Mouse (Mus musculus): ENCODE measurements around the gene St8sia1. TPM values are rescaled to one million over a fixed set of nuclear protein-coding genes. Genes with fewer than 3 reads are reported as not detected.

St8sia1 gene
- polyA plus RNA-seq, 1 experiment: 0.12 TPM

DNA sequence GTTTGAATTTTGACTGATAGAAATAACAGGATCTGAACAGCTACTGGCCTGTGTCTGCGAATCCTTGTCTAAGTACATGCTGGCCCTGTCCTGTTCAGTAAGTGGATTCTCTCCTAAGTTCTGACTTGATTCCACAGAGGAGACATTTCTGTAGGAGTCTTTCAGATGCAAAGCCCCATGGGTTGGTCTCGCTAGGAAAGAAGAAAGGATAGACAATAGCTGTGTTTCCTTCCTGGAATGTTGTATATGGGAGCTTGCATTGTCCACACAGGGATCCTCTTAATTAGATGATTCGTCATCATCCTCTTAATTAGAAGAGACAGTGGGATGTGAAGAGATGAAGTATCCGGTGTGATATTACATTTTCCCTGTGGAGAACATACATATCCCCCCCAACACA, 117.4 kb downstream of the St8sia1 start:
- 87% methylated on average over 4 of the region's 4 CpGs for WGBS
- DNase-seq (ENCODE audit: low read depth, low spot score): no peak

DNA sequence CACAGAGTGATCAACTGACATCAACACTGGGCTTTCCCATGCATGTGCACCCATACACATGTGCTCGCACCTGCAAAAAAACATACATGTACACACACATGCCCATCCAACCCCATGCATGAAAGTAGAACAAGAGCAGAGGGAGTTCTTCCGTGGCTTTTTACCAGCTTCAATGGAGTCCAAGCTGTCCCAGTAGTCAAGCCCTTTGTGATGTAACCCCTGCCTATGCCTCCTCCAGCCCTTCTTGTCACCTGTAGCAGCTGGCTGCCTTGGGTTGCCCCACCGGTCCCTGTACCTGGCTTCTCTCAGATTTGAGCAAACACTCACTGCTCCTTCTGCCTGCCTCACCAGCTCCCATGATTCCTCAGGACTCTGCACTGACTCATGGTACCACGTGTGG, 119.2 kb downstream of the St8sia1 start:
- 71% methylated on average over 4 of the region's 4 CpGs for WGBS
- no peak for DNase-seq (ENCODE audit: low read depth, low spot score)

DNA sequence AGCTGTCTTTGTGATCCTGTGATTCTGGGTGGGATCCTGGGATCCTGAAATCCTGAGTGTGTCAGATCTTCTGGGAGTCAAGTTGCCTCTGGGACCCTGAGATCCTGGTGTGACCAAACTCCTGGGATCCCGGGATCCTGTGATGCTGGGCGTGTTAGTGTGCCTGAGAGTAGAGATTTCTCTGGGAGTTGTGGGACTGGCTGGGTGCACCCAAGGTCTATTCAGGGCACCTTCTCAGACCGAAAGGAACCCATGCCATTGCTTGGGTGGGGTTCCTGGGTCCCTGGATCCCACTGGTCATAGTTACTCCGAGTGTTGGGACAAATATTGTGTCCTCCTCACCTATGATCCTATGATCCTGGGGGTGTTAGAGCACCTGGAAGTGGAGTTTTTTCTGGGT, 120.2 kb downstream of the St8sia1 start:
- DNase-seq (ENCODE audit: low read depth, low spot score): no peak
- 77% methylated on average over 4 of the region's 4 CpGs for WGBS

DNA sequence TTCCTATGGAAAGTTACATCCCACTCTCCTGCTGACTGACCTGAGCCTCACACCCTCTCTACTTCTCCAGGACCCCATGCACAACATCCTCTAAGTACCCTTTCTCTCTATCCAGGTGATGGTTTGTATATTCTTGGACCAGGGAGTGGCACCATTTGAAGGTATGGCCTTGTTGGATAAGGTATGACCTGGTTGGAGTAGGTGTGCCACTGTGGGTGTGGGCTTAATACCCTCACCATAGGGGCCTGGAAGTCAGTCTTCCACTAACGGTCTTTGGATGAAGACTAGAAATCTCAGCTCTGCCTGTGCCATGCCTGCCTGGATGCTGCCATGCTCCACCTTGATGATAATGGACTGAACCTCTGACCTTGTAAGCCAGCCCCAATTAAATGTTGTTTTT, 125.8 kb downstream of the St8sia1 start:
- 82% methylated on average over 1 of the region's 1 CpGs for WGBS

DNA sequence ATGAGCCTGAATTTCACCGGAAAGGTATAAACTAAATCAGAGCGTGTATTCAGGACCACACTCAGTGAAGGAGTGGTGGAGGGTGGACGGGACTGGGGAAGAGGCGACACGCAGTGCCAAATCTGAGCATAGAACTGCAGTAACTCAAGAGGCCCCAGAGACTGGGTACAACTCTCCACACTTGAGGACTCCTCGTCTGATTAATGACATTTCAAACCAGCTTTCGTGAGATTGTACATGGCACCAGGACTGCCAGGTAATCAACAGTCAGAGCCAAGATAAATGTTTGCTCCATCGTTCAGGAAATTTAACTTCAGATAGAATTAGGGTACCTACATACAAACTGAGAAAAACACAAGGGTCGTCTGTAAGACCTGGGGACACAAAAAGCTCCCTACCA, 126.9 kb downstream of the St8sia1 start:
- 65% methylated on average over 9 of the region's 9 CpGs for WGBS
- no peak for DNase-seq (ENCODE audit: low read depth, low spot score)

More for the DNA sequence above, 125.8 kb downstream of the St8sia1 start:
- no peak for DNase-seq (ENCODE audit: low read depth, low spot score)

DNA sequence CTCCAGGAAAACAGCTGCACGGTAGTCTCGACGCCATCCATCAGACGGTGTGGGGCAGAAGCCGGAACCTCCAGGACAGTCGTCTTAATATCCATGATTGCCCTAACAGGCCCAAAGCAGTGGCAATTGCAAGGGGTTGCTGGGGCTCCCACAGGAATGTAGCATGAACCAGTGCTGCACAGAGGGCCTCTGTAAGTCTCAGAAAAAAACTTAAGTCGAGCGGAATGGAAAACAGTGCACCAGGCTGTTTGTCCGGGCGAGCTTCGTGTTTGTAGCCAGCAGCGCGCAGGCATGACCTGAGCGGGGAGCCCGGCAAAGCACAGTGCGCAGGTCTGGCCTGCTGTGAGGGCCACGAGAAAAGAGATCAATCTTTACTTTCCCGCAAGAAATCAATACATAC, 128.5 kb downstream of the St8sia1 start:
- no peak for DNase-seq (ENCODE audit: low read depth, low spot score)

DNA sequence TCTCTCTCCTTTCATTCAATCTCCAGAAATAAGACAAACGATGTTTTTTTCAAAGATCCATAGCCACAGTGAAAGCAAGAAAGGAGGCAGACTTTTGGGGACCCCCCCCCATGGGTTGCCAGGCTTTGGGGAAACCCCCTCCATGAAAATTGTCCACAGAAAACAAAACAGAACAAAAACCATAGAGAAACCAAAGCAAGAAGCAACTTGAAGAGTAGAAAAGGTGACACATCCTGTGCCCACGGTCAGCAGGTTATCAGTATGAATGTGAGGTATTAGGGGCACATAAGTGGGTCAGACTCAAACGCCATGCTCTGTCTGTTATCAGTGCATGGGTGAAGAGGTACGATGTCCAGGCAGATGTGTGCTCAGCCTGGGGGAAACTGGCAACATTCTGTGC, 129.3 kb downstream of the St8sia1 start:
- WGBS: 57% methylated on average over 4 of the region's 4 CpGs
- no peak for DNase-seq (ENCODE audit: low read depth, low spot score)

More for the DNA sequence above, 128.5 kb downstream of the St8sia1 start:
- WGBS: 82% methylated on average over 18 of the region's 18 CpGs

DNA sequence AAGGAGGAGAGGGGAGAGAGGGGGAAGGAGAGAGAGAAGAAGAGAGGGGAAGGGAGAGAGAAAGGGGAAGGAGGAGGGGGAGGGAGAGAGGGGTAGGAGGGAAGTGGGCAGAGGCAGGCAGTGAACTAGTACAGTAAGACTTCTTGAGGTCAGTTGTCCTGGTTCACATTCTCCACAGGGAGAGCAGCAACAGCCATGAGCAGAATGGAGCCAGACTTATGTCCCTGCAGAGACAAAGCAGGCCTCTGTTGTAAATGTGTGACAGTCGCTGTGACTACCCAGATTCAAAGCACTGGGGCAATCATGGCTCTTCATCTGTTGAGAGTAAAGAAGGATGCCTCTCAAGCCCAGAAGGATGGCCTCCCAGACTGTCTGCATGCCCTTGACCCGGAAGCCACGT, 132.5 kb downstream of the St8sia1 start:
- 67% methylated on average over 3 of the region's 3 CpGs for WGBS
- DNase-seq (ENCODE audit: low read depth, low spot score): no peak

DNA sequence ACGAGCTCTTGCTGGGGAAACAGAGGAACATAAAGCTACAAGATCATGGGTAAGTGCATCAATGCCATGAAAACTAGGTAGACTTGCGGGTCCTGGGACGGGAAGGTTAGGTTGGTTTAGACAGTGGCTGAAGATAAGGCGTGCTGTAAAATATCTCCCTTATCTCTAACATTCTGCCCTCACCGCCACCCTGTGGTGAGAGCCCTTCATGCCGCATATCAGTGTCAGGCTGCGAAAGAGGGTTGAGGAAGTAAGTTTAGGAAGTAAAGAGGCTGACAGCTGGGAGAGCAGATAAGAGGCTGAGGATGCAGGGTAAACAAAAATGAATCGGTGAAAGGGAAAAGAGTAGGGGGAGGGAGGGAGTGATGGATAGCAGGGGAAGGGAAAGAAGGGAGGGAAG, 133.0 kb downstream of the St8sia1 start:
- 15% methylated on average over 8 of the region's 8 CpGs for WGBS
- no peak for DNase-seq (ENCODE audit: low read depth, low spot score)

DNA sequence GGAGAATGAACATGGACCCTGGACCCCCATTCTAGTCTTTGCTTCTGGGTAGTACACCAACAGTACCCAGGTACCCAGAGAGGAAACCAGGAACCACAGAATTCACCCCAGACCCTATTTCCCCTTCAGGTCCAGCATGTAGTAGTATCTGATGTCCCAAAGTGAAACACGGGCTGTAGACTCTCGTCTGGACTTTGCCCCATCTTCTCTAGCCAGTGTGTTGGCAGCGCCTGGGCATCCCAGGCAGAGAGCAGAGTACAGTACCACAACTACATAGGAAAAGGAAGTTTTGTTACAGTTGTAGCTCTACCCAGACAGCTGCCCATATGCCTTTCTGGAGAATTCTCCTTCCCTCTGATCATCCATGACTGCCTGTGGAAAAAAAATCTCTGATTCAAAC, 134.0 kb downstream of the St8sia1 start:
- 56% methylated on average over 3 of the region's 3 CpGs for WGBS
- DNase-seq (ENCODE audit: low read depth, low spot score): no peak

DNA sequence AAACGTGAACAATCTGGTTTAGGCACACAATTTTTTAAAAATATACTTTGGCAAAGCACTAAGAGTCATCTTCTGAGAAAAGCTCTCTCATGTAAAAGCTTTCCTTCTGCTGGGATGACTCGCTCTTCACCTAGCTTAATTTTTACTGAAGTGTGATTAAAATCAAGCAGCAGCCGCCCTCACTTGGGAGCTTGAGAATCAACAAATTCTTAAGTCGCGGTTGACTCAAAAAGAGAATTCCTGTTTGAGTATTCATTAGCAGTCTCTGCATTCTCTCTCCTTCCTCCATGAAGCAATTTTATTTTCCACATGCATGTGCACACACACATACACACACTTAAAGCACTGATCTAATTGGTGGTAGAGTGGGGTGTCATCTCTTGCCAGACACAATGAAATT, 138.8 kb downstream of the St8sia1 start:
- WGBS: 77% methylated on average over 5 of the region's 5 CpGs
- DNase-seq (ENCODE audit: low read depth, low spot score): no peak

DNA sequence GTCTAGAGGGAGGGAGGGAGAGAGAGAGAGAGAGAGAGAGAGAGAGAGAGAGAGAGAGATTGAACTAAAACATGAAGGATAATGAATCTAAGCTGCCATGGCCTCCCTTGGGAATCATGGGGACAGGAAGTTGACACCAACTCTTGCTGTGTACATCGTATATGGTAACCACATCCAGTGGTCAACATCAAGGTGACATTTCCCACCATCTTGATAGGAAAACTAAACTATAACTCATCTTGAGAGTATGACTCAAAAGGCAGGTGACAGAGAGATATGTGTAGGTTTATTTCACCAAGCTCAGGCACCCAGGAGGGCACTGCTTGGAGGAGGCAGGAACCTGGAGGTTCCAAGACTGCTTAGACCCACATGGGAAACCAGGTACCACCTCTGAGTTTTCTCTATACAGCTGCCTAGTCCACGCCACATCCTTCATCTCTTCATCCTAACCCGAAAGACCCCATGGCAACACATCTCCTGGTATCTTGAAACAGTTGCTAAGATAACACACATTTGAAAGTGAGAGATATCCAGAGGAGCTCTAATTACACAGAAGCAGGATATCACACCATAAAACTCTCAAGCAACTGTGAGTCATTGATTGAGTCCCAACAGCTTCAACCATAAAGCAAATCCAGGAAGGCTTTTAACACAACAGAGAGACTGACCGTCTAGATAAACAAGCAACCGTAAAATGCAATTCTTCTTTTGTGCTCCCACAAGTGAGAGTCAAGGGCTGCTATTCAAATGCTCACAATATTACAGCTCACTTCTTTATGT, 141.1 kb downstream of the St8sia1 start:
- DNase-seq (ENCODE audit: low read depth, low spot score): no peak
- 52% methylated on average over 5 of the region's 5 CpGs for WGBS

DNA sequence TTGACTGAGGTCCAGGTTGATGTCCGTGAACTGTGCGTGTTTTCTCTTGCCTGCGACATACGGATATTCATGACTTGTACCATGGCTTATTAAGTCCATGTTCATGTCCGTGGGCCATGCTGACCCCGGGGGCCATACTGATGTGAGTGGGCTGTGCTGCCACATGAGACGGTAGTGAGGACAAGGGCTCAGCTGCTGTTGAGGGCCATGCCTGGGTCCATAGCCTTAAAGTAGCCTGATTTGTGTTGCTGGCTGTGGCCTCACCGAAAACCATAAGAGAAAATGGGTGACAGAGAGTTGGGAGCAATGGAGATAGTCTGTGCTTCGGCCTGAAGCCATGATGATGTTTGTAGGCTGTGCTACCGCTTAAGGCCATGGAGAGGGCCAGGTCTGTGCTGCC, 145.9 kb downstream of the St8sia1 start:
- 95% methylated on average over 10 of the region's 10 CpGs for WGBS
- no peak for DNase-seq (ENCODE audit: low read depth, low spot score)

DNA sequence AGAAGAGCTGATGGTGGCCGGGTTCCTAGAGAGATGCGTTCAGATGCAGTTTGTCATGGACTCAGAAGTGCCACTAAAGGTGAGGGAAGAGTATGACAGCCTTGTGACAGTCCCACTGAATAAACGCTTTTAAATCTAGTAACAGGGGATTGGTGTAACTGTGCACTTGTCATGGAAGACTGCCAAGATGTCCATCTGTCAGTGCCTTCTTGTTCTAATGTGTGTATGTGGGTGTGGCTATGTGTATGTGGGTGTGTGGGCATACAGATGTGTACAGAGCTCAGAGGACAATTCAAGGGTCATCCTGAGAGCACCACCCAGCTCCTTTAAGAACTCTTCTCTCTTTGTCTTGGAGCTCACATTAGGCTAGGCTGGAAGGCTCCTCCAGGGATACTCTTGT, 148.7 kb downstream of the St8sia1 start:
- no peak for DNase-seq (ENCODE audit: low read depth, low spot score)
- WGBS: 66% methylated on average over 3 of the region's 3 CpGs

DNA sequence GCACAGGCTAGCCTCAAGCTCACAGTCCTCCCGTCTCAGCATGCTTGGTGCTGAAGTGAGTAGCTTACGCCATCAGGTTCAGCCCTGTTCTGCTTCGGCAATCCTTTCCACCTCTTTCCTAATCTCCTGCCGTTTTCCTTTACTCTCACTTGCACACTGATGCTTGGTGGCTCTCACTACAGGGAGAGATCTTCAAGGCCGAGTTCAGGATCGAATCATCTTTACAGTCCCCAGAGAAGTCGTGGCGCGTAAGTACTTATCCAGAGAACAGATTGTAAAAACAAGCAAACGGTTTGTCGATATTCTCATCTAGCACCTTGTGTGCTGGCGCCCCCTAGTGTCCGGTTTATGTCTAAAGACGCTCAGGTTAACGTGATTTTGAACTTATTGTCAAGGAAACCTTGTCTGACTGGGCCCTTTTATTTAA, 149.7 kb downstream of the St8sia1 start:
- 3% methylated on average over 15 of the region's 15 CpGs for WGBS
- DNase-seq (ENCODE audit: low read depth, low spot score): peak; percentile 75

DNA sequence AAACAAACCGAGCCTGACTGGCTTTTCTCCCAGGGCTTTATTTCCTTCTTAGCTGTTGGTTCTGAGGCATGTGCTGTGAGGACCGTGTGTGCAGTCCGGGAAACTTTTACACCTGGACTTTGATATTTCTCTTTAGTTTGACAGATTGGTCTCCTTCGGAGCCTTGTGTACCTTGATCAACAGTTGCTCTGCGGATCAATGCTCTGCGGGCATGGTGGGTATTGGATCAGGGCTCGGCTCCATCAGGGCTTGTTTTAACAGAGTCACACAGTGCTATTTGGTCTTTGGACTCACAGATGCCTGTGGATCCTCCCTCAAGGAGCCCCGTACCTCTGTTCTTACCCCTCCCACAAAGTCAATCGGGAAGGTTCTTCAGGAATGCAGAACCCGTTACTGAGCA, 150.2 kb downstream of the St8sia1 start:
- no peak for DNase-seq (ENCODE audit: low read depth, low spot score)
- WGBS: 20% methylated on average over 10 of the region's 10 CpGs

DNA sequence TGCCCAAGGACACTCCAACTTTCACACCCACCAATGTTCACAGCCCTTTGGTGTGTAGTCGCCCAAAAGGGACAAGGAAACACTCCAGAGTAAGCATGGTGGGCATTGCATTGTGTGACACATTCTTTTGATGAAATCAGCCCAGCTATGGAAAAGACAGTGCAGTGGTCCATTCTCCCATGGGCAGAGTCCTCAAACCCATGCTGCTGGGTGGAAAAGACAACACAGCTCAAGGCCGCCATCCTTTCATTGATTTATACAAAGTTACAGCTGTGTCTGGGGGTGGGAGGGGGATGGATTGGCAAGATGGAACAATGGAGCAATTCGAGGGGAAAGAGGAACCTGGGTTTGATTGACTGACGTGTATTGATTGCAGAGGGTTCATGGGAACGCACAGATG, 151.3 kb downstream of the St8sia1 start:
- 87% methylated on average over 5 of the region's 5 CpGs for WGBS
- no peak for DNase-seq (ENCODE audit: low read depth, low spot score)

DNA sequence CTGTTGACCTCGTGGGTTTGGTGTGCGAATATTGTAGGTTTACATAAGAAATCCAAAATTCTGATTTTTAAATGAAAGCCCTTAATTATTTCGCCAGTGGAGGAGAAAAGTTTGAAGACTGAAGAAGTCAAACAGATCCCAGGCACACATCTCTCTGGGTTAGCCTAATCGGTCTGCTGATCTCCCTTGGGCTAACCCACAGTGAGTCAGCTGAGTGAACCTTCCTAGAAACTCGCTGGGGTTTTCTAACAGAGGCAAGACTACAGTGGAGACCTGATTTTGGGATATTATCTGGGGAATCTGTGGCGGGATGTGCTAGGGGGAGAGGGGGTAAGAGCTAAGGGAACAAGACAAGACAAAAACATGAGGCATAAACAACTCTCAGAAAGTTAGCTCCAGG, 154.0 kb downstream of the St8sia1 start:
- 68% methylated on average over 6 of the region's 6 CpGs for WGBS
- DNase-seq (ENCODE audit: low read depth, low spot score): no peak

DNA sequence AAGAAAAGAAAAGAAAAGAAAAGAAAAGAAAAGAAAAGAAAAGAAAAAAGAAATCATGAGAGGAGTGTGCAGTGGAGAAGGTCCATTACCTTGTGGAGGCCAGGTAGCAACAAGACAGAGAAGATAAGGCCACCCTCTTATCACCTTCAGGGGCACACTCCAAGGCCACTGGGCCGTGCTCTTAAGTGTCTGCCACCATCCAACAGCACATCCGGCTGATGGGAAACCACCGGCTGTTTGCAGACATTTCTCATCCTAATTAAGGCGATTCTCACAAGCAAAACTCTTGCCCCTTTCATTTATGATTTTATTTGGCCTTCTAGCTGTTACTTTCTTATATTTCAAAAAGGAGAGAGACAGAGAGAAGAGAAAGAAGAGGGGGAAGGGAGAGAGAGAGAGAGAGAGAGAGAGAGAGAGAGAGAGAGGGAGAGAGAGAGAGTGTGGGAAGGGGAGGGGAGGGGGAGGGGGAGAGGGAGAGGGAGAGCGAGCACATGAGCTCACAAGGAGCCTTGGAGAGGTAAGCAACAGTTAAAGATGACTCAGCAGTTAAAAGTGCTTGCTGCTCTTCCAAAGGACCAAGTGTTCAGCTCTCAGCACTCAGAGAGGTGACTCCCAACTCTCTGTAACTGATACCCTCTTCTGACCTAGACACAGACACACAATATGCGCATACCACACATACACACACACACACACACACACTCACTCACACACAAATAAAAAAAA, 154.7 kb downstream of the St8sia1 start:
- no peak for DNase-seq (ENCODE audit: low read depth, low spot score)
- 34% methylated on average over 6 of the region's 6 CpGs for WGBS

DNA sequence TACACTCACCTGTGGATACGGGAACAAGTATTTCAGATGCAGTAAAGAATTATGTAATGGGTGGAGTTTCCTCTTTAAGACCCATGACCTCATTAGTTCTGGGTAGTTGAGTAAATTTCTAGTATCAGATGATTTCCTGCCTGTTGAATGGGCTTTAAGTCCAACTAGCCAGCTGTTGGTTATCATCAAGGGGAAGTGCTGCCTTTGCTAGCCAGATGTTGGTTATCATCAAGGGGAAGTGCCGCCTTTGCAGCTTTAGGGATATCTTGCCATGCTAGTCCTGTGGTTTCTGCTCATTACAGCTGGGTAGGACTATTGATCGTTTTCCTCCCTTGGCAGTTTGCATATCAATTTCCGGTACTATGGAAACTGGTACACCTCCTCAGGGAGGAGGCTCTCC, 157.9 kb downstream of the St8sia1 start:
- WGBS: 70% methylated on average over 4 of the region's 4 CpGs
- no peak for DNase-seq (ENCODE audit: low read depth, low spot score)

DNA sequence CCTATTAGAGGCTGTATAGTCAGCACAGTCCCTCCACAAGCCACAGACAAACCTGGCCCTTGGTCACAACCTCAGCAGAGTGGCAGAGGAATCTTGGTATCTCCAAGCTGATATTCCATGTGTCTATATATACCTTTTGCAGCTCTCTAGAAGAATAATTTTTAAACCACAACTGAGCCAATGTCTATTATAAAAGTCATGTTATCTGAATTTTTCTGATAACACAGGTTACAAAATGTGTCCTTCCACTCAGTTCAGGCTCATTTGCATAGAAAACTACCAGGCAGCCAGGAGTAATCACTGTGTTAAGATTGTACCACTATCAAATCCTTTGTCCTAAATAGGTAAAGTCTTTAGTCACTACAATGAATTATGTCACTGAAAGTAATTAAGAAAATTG, 159.8 kb downstream of the St8sia1 start, which contains the start of gene Sult6b2:
Gene Sult6b2, minus strand, starts transcription at position 101 of the 400 bp plus-strand sequence.
- no peak for DNase-seq (ENCODE audit: low read depth, low spot score)
